In the genomic region with DNA sequence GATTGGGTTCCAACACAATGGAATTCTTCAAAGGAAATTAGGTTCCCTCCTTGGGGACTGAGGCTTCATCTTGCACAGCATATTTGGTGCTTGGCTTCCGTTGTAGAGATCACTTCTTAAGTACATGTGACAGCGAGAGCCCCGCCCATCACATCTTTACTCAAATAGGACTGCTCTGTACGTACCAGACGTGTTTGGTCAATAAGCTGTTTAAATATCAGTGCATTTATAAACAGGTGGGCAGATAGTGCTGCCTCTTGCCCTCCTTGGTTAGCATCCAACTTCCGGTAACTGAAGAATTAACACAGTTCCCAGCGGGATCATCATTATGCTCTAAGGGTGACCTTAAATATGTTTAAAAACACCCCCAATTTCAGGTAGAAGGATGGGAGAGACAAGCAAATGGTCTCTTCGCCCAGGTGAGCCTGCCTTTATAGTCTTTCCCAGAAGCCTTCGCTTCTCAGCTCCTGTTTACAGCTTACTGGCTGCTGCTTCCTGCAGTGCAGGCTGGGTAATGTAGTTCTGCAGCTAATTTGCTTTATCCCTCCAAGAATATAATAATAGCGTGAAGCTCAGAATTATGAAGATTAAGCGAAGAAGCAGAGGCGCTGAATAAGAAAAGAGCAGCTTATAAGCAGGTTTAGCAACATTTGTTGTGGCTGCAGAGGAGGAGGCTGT, we compare ENCODE assay signal across 8 mouse cellular contexts.
DNase-seq lines count a peak whose midpoint lies in the region; ATAC-seq and TF ChIP-seq lines count a peak whose summit lies in the region.

No protein-coding gene starts in this region.

- TF ChIP-seq POLR2A in cerebellum, adult 2 months (IDR thresholded peaks at IDR 0.05; ENCODE audit: borderline replicate concordance, insufficient read depth, low read length), result peak; percentile 48; the same call in 1 of the 2 replicates

- TF ChIP-seq CTCF in cerebellum, adult 2 months (IDR thresholded peaks at IDR 0.05; ENCODE audit: borderline replicate concordance, insufficient read depth, low read depth, low read length), result no peak

- H3K9me3 ChIP-seq in kidney, embryonic 16.5 days (ENCODE audit: low read length), result peaks cover 5% of the 10 kb centered on the region; the same call in 1 of the 2 replicates
- 0 out of 2 replicates have a peak, but pooled peaks cover 13% of the 10 kb centered on the region for H3K9me3 ChIP-seq in heart, embryonic 13.5 days
- no peaks in the 10 kb centered on the region for H3K9me3 ChIP-seq in neural tube, embryonic 15.5 days (replicated peaks)

- no peak overlapping the region for H3K27ac ChIP-seq in kidney, embryonic 16.5 days (ENCODE audit: low read length)
- H3K27ac ChIP-seq in cerebellum, adult 2 months (ENCODE audit: insufficient read depth, low read length), result no peak overlapping the region
- H3K27ac ChIP-seq in heart, embryonic 13.5 days (replicated peaks), result no peak overlapping the region
- H3K27ac ChIP-seq in neural tube, embryonic 15.5 days (replicated peaks), result no peak overlapping the region

- peak overlapping the region; percentile 30 for H3K4me2 ChIP-seq in kidney, embryonic 16.5 days (replicated peaks; ENCODE audit: low read depth, low read length)
- peak overlapping the region; percentile 51 for H3K4me2 ChIP-seq in heart, embryonic 13.5 days
- H3K4me2 ChIP-seq in neural tube, embryonic 15.5 days, result peak overlapping the region; percentile 42

- no peaks in the 10 kb centered on the region for H3K36me3 ChIP-seq in kidney, embryonic 16.5 days (ENCODE audit: insufficient read depth, low read length)
- no peaks in the 10 kb centered on the region for H3K36me3 ChIP-seq in heart, embryonic 13.5 days
- H3K36me3 ChIP-seq in neural tube, embryonic 15.5 days, result no peaks in the 10 kb centered on the region

- no peak for DNase-seq in kidney, adult 18-20 months
- DNase-seq in cerebellum, adult 2 months, result peak; percentile 55 to 73
- peak; percentile 58 for DNase-seq in left cerebral cortex, adult 11 months (ENCODE audit: low spot score)
- DNase-seq in spleen, postnatal 36 days (ENCODE audit: low spot score in 2 of 2), result no peak
- no peak for DNase-seq in urinary bladder, postnatal 25 days (ENCODE audit: low spot score)

- H3K27me3 ChIP-seq in kidney, embryonic 16.5 days (ENCODE audit: insufficient read depth, low read length), result no peaks in the 10 kb centered on the region
- no peaks in the 10 kb centered on the region for H3K27me3 ChIP-seq in cerebellum, adult 2 months (ENCODE audit: control insufficient read depth, insufficient read depth, low read length)
- H3K27me3 ChIP-seq in heart, embryonic 13.5 days (replicated peaks), result no peaks in the 10 kb centered on the region
- H3K27me3 ChIP-seq in neural tube, embryonic 15.5 days (replicated peaks), result no peaks in the 10 kb centered on the region; the same call in 1 of the 2 replicates

- H3K4me3 ChIP-seq in kidney, embryonic 16.5 days (ENCODE audit: low read length), result peak overlapping the region; percentile 6; the same call in 1 of the 2 replicates
- no peak overlapping the region for H3K4me3 ChIP-seq in cerebellum, adult 2 months (replicated peaks; ENCODE audit: insufficient read depth, low read depth, low read length)
- peak overlapping the region; percentile 29 for H3K4me3 ChIP-seq in heart, embryonic 13.5 days
- H3K4me3 ChIP-seq in neural tube, embryonic 15.5 days (replicated peaks), result no peak overlapping the region; the same call in 1 of the 2 replicates

- ATAC-seq in kidney, embryonic 16.5 days (ENCODE audit: low FRiP score, low TSS enrichment), result no peak
- no peak for ATAC-seq in heart, embryonic 13.5 days (ENCODE audit: extremely low read depth, insufficient number of reproducible peaks, low FRiP score, low TSS enrichment)
- ATAC-seq in neural tube, embryonic 15.5 days (ENCODE audit: low FRiP score), result peak; percentile 89

- 66% methylated on average over 12 of the region's 12 CpGs for WGBS in kidney, embryonic 16.5 days
- 63% methylated on average over 12 of the region's 12 CpGs for WGBS in cerebellum, adult 2 months
- 55% methylated on average over 12 of the region's 12 CpGs for WGBS in heart, embryonic 13.5 days
- 69% methylated on average over 12 of the region's 12 CpGs for WGBS in neural tube, embryonic 15.5 days

- no peak overlapping the region for H3K9ac ChIP-seq in kidney, embryonic 16.5 days (replicated peaks; ENCODE audit: low read length)
- no peak overlapping the region for H3K9ac ChIP-seq in heart, embryonic 13.5 days
- H3K9ac ChIP-seq in neural tube, embryonic 15.5 days (replicated peaks), result no peak overlapping the region

- H3K4me1 ChIP-seq in kidney, embryonic 16.5 days (ENCODE audit: insufficient read depth, low read length), result no peaks in the 10 kb centered on the region
- no peaks in the 10 kb centered on the region for H3K4me1 ChIP-seq in cerebellum, adult 2 months (ENCODE audit: control insufficient read depth, insufficient read depth, low read length)
- H3K4me1 ChIP-seq in heart, embryonic 13.5 days, result peaks cover 8% of the 10 kb centered on the region
- H3K4me1 ChIP-seq in neural tube, embryonic 15.5 days, result peaks cover 3% of the 10 kb centered on the region

Comparison
In these comparisons a context has a peak if more than half of its experiments do, and no peak if none do; other contexts are left out.
1. H3K4me3 ChIP-seq: peak in kidney, embryonic 16.5 days (single experiment) and heart, embryonic 13.5 days (single experiment); none in cerebellum, adult 2 months (single experiment) and neural tube, embryonic 15.5 days (single experiment).
2. DNase-seq: peak in cerebellum, adult 2 months (2 of 2) and left cerebral cortex, adult 11 months (single experiment); none in kidney, adult 18-20 months (single experiment), spleen, postnatal 36 days (0 of 2) and urinary bladder, postnatal 25 days (single experiment).
3. Peak in every context shown above with its lines, with median percentiles within 50 percentile points of each other: H3K4me2 ChIP-seq.